Mouse (Mus musculus) bone marrow macrophage, adult 2 months (primary cell): Measurements from ENCODE around the gene Cxadr.

Experiments
- CTCF ChIP-seq: IDR thresholded peaks from 2 replicates; pipeline ENCODE4 v1.5.1; 2012; ENCODE audit warnings: low read depth, mild to moderate bottlenecking, low read length, moderate library complexity
- POLR2A ChIP-seq: IDR thresholded peaks from 2 replicates; pipeline ENCODE4 v1.6.1; 2012; ENCODE audit warnings: mild to moderate bottlenecking, low read depth, low read length, borderline replicate concordance

- TF ChIP-seq POLR2A (no peak), CTCF (no peak)
Observed at GRCm38 (mm10) chr16:78280093-78280881, 21.0 kb upstream of the Cxadr start.
